Mouse (Mus musculus) cerebellum, adult 8-10 months (tissue): ENCODE results near the gene Atxn1.
A peak's percentile ranks its signal among the peaks of the same experiment; 100 is the strongest.

ENCODE experiments used
- DNase-seq: peaks from one replicate; pipeline ENCODE4 v3.0.0; 2022

The Atxn1 gene

GRCm38 (mm10) chr13:45752498-45752897 lies 212.3 kb downstream of the Atxn1 start:
- DNase-seq, result no peak

DNA sequence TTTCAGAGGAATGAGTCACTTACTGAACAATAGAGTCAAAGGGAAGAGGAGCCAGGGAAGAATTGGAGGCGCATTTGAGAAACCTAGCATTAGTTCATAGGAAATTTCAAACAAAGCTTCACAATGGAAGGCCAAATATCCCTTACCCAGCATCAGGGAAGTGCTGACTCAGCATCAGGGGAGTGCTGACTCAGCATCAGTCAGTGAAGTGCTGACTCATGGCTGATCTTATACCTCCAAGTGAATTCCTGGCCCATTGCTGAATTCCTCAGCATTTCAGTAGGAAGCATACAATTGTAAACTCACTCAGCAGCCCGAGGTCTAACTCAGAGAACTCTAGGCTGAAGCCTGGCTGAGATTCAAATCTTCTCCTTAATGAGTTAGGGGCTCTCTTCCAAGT lies 213.6 kb downstream of the Atxn1 start:
- no peak for DNase-seq

DNA sequence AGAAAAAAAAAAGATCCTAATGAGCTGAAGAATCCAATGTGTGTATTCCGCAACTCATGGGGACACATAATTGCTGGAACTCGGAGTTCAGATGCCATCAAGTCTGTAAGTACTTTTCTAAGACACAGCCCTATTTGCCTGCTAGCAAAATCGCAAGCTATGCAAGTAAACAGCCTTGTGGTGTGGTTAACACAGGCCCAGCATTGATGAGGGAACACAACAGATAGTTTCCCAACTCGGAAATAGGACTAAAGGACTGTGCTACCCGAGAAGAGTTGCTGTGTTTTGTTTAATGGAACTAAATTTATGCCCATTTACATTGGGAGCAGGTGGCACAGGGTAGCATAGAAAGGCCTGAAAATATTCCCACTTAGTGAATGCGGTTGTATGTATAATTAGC lies 214.2 kb downstream of the Atxn1 start:
- DNase-seq, result no peak

GRCm38 (mm10) chr13:45749937-45750336 lies 214.9 kb downstream of the Atxn1 start:
- DNase-seq, result no peak

DNA sequence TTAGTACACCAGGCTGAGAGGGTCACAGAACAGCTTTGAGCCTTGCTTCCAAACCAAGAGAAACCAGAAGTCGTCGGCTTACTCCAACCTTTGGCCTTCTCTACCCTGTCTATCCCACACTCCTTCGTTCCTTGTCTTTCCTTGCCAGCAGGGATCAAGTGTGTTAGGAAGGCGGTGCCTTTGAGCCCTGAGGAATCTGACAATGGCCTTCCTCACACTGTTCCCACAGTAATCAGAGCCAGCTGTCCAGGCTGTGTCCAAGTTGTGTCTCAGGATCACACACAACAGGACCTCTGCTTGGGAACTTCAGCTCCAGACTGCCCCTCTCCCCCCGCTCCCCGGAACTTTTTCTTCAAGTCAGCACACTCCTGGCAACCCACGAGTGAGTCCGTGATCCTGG lies 215.6 kb downstream of the Atxn1 start:
- DNase-seq, result no peak

DNA sequence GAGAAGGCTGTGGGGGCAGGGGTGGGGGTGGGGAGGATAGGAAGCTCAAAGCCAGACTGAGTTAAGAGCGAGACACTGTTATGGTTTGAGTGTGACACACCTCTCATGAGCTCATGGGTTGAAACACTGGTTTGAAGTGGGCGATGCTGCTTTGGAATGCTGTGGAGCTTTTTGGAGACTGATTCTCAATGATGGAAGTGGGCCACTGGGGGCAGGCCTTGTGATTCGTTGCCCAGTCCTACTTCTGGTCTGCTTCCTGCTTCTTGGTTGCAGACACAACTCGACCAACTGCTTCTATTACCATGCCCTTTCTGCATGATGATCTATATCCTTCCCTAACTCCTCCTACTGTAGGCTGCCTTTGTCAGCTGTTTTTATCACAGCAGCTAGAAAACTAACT lies 216.1 kb downstream of the Atxn1 start:
- no peak for DNase-seq

- DNase-seq, result no peak
These were observed 218.7 kb downstream of the Atxn1 start for GRCm38 (mm10) chr13:45745851-45746773.

- DNase-seq, result no peak
These were observed 219.9 kb downstream of the Atxn1 start for GRCm38 (mm10) chr13:45744803-45745432.

DNA sequence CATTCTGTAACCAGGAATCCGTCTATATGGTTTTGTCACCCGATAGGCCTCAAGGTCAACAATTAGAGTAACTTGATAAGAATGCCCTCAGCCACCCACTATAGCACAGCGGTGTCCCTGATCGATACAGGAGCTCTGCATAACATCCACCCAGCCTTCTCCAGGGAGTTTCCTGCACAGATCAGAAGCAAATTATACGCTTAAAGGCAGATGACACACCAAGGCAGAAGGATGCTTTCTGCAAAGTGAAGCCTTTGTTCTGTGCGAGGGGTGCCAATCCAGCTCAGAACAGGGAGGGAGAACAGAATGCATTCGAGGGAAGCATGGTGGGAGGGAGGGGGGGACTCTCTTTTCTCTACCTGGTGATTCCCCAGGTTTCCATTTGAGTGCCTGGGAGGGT lies 221.0 kb downstream of the Atxn1 start:
- no peak for DNase-seq

DNA sequence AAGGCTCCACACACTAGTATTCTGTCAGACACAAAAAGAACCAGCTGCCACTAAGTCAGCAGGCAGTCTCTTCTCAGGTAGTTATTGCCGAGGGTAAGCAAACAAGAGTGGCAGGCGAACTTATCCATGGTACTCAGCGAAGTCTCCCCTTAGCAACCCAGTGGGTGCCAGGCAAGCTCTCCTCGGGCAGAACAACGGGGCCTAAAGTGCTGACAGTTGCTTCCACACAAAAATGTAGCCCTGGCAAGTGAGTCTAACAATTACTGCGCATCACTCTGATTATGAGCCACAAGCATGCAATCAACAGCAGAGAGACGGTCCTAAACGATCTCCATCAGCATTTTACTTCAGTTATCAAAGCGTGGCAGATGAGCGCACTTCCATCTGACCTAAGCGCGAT lies 224.4 kb downstream of the Atxn1 start:
- no peak for DNase-seq

DNA sequence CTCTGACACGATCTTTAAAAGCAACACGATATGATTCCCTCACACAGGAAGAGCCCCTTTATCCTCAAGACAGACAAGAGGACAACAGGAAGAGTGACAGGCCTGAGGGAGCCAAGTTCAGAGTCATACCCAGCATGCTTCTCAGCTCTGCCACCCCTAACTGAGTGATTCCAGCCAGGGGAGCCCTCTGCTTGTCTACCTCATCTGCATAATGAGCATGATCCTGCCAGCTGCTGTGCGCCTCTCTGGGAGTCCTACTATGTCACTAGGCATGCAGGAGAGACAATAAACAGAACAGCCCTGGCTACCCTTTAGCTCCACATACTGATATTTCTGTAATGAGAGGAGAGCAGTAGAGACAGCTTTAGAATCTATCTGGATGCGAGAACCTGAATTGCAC lies 228.6 kb downstream of the Atxn1 start:
- no peak for DNase-seq

DNA sequence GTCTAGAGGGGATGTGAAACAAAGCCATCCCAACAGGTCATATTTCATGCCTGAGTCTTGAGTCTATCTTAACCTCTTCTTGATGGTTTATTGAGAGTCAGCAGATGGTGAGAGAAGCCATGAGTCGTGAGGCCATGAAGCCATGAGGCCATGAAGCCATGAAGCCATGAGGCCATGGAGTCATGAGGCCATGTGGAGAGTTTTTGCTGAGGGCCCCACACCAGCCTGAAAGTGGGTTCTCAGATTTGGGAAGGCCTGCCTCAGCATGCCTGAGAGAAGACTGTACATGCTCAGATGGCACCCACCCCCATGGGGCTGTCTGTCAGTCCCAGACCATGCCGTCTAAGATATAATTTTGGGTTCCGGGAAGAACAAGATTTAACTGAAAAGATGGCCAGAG lies 229.0 kb downstream of the Atxn1 start:
- no peak for DNase-seq

DNA sequence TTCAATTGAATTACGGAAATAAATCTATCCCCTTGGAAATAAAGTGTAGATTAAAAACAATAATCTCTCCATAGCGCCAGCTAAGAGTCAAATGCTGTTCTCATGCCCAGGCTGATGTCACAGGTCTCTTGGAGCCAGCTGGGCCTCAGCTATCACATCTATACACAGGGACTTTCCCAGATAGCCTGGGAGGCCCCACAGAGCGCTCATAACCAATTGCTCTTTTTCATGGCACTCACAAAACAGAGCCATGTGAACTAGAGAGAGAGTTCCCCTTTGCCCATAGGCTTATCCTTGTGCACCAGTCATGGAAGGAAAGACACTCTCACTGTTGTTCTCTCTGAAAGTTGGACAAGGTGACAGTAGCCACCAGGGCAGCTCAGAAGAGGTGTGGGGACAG lies 230.3 kb downstream of the Atxn1 start:
- no peak for DNase-seq

DNA sequence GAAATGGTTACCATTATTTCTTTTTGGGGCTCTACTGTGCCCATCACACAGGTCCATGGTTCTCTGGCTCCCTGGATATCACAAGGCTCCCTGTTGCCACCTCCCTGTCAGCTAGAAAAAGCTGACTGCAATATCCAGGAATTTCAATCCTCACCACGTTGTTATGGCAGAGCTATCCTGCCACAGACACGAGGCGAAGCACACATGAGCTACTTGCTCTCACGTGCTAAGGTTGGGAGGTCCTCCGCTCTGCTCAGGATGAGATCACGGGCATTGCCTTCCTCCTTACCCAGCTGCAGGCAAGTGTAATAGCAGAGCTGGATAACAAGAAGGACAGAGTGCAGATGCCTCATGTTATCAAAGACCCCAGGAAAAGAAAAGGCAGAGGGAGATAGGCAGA lies 232.2 kb downstream of the Atxn1 start:
- DNase-seq, result no peak

DNA sequence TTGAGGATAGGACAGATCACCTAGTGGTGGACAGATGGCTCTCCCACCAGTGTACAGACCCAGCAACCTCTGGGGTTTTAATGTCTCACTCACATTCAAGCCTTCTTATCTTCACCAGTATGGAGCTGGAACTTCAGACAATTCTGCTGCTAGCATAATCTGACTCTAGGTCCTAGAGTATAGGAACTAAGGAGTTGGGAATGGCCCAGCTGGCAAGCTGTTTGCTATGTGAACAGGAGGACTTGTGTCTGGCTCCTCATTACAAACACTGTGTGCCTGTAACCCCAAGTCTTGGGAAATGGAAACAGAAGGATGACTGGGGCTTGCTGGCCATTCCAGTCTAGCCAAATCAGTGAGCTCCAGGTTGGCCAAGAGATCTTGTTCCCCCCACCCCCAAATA lies 237.9 kb downstream of the Atxn1 start:
- DNase-seq, result peak; percentile 15

DNA sequence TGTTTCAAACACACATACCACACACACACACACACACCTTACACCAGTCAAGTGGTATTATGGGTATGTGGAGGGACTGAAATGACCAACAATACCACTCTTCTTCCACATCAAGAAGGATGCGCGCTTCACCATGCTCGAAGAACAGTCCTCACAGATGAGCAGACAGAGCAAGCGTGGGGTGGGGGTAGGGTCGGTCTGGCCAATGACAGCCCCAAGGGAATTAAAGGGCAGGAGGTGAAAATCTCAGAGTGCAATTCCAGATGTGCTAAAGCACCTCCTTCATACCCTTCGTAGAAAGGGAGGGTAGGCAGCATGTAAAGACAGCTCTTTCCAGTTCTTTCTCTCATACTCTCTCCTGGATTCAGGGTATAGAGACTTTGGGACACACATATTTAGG lies 238.6 kb downstream of the Atxn1 start:
- no peak for DNase-seq

DNA sequence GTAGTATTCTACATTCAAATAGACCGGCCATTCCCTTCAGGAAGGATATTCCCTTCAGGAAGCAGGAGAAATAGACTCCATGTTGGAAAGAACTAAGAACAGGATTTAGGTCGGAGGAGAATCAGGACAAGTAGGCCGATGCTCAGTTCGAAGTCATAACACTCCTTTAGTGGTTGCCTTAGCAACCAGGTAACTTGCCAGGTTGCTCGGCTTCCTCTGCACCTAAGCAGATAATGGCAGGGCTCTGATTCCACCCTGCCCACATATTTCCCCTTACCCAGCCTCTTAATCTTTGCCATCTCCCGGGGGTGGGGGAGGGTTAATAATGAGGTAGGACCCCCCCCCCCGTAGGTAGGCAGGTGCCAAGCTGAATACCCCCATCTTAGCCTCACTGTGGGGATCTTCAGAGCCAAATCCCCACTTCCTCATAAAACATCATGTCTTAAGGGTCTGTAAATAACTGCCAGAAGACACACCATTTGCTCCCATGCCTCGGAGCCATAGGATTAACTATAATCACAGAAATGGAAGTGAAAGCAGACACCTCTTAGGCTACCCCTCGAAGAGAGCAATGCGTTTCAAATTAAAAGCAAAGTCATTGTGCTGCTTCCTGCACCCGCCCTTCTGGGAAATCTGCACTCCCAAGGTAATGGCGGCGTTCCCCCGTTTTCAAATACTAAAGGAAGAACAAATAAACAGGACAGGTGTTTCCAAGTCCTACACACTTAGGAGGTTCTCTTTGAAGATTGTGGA lies 240.1 kb downstream of the Atxn1 start:
- DNase-seq, result no peak

DNA sequence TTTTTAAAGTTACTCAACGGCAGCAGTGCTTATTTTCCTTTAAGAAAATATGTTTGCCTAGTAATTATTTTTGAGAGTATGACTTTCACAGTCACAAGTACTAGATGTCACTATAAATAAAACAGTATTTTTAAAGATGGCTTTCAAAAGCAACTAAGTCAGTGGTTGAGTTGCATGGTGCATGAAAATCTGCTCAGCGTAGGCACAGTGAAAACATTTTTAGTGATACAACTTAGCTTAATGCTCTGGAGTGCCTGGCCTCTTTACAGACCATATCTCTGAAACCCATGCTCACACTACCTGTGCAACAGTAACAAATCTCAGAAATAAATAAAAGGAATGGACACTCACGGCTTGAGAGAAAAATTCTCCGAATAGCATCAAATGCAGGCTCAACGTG lies 241.9 kb downstream of the Atxn1 start:
- no peak for DNase-seq

- peak; percentile 26 for DNase-seq
These were observed 243.2 kb downstream of the Atxn1 start for GRCm38 (mm10) chr13:45721621-45722020.

- DNase-seq, result no peak
These were observed 246.0 kb downstream of the Atxn1 start for GRCm38 (mm10) chr13:45718850-45719249.

- peak; percentile 23 for DNase-seq
These were observed 249.1 kb downstream of the Atxn1 start for GRCm38 (mm10) chr13:45715583-45716180.

- DNase-seq, result no peak
These were observed 254.8 kb downstream of the Atxn1 start for GRCm38 (mm10) chr13:45710041-45710440.

DNA sequence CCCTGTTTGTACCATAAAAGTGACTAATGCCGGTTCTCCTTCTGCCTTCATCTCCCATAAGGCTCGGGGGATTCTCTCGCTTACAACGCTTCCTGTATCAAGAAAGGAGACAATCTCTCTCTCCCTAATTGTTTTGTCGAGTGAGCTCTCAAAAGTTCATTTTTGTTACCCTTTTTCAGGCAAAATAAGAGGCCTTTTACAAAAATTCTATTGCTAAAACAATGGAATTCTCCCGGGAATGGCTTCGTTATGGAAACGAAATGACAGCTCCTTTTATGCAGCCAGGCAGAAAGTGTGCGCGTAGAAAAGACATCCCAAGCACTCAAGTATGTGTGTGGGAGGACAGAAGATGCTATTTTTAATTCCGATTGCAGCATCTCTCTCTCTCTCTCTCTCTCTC lies 255.4 kb downstream of the Atxn1 start:
- no peak for DNase-seq
